Mouse (Mus musculus) monocyte, adult 5-6 weeks (primary cell): Measurements from ENCODE around the gene Sf1. TPM values are rescaled to one million over a fixed set of nuclear protein-coding genes. Genes with fewer than 3 reads are reported as not detected.

Experiments used
- ATAC-seq: fragments of 153-309, 156-312 bp; replicated peaks from 2 replicates; pipeline ENCODE4 v1.8.0; 2017; ENCODE audit warnings: mild to moderate bottlenecking; ENCODE audit not compliant: low TSS enrichment, insufficient number of reproducible peaks, severe bottlenecking, poor library complexity, low FRiP score
- total RNA-seq: library from RNA; stranded (forward); fragments of 200-1000, 200-491, 200-594 nt; gene quantifications from 3 replicates; pipeline ENCODE4 v1.2.3, GENCODE M21; 2017

Gene Sf1
- total RNA-seq, 1 experiment from 2014 or later: 317 TPM

GRCm38 (mm10) chr19:6388006-6388405, 24.5 kb downstream of the Sf1 start:
- ATAC-seq: no peak

GRCm38 (mm10) chr19:6389803-6390202, 26.3 kb downstream of the Sf1 start:
- no peak for ATAC-seq

GRCm38 (mm10) chr19:6390251-6390650, 26.8 kb downstream of the Sf1 start:
- ATAC-seq: no peak

- ATAC-seq: no peak
Observed at GRCm38 (mm10) chr19:6392743-6393393, 29.4 kb downstream of the Sf1 start.

GRCm38 (mm10) chr19:6393637-6394036, 30.1 kb downstream of the Sf1 start:
- ATAC-seq: no peak

- no peak for ATAC-seq
Observed at GRCm38 (mm10) chr19:6396237-6396636, 32.7 kb downstream of the Sf1 start.

- no peak for ATAC-seq
Observed at GRCm38 (mm10) chr19:6397582-6398249, 34.2 kb downstream of the Sf1 start.

- no peak for ATAC-seq
Observed at GRCm38 (mm10) chr19:6398447-6399284, 35.2 kb downstream of the Sf1 start.

GRCm38 (mm10) chr19:6399285-6400095, 36.0 kb downstream of the Sf1 start, which contains the start of gene Rasgrp2:
Gene Rasgrp2 (plus strand): TSS chr19:6399340.
- 0 out of 2 replicates have a peak, but pooled peaks have one; percentile 3 for ATAC-seq

- peak; percentile 14; the same call in 1 of the 2 replicates for ATAC-seq
Observed at GRCm38 (mm10) chr19:6400096-6401086, 36.9 kb downstream of the Sf1 start.

- peak; percentile 44 for ATAC-seq
Observed at GRCm38 (mm10) chr19:6401131-6401815, 37.8 kb downstream of the Sf1 start.

GRCm38 (mm10) chr19:6401951-6402350, 38.5 kb downstream of the Sf1 start:
- no peak for ATAC-seq

- no peak for ATAC-seq
Observed at GRCm38 (mm10) chr19:6403869-6404268, 40.4 kb downstream of the Sf1 start.

GRCm38 (mm10) chr19:6405433-6405832, 41.9 kb downstream of the Sf1 start:
- no peak for ATAC-seq

- no peak for ATAC-seq
Observed at GRCm38 (mm10) chr19:6407109-6407508, 43.6 kb downstream of the Sf1 start.

GRCm38 (mm10) chr19:6407816-6408510, 44.5 kb downstream of the Sf1 start:
- ATAC-seq: no peak
